Mouse (Mus musculus) ovary, postnatal 36 days (tissue): ENCODE measurements around the gene Card14.
A peak's percentile ranks its signal among the peaks of the same experiment; 100 is the strongest.
"Not testable (repeated sequence)": the region's sequence is repeated elsewhere in the genome, so short reads cannot be mapped to it uniquely, and the experiment has no call there.

Experiments used
- DNase-seq: peaks from one replicate; pipeline ENCODE4 v3.0.0; 2022; ENCODE audit warnings: low spot score, mixed read lengths

The Card14 gene

GRCm38 (mm10) chr11:119307658-119307867, at the start of gene Card14:
TSS of gene Card14 (plus strand) at chr11:119307768.
- DNase-seq, result no peak

GRCm38 (mm10) chr11:119258216-119258571, 49.4 kb upstream of the Card14 start:
- no peak for DNase-seq

- DNase-seq, result peak; percentile 66
Observed at GRCm38 (mm10) chr11:119258572-119259322, 48.8 kb upstream of the Card14 start.

- DNase-seq, result no peak
Observed at GRCm38 (mm10) chr11:119259977-119260376, 47.6 kb upstream of the Card14 start.

GRCm38 (mm10) chr11:119264413-119264812, 43.2 kb upstream of the Card14 start:
- DNase-seq, result no peak

- DNase-seq, result no peak
Observed at GRCm38 (mm10) chr11:119265811-119266210, 41.8 kb upstream of the Card14 start.

- peak; percentile 50 for DNase-seq
Observed at GRCm38 (mm10) chr11:119267241-119267674, 40.3 kb upstream of the Card14 start.

GRCm38 (mm10) chr11:119267768-119268556, 39.6 kb upstream of the Card14 start, which contains the start of gene Gaa:
TSS of gene Gaa (plus strand) at chr11:119267887.
- DNase-seq, result peak; percentile 93

- DNase-seq, result no peak
Observed at GRCm38 (mm10) chr11:119268557-119269195, 38.9 kb upstream of the Card14 start.

GRCm38 (mm10) chr11:119272492-119272891, 35.1 kb upstream of the Card14 start:
- not testable (repeated sequence) for DNase-seq

- no peak for DNase-seq
Observed at GRCm38 (mm10) chr11:119273186-119273930, 34.2 kb upstream of the Card14 start.

GRCm38 (mm10) chr11:119281030-119281429, 26.5 kb upstream of the Card14 start:
- DNase-seq, result no peak

GRCm38 (mm10) chr11:119285791-119286527, 21.6 kb upstream of the Card14 start:
- DNase-seq, result no peak

- no peak for DNase-seq
Observed at GRCm38 (mm10) chr11:119287207-119287992, 20.2 kb upstream of the Card14 start.

- DNase-seq, result not testable (repeated sequence)
Observed at GRCm38 (mm10) chr11:119292861-119293260, 14.7 kb upstream of the Card14 start.

- DNase-seq, result no peak
Observed at GRCm38 (mm10) chr11:119297996-119298395, 9.6 kb upstream of the Card14 start.

- no peak for DNase-seq
Observed at GRCm38 (mm10) chr11:119298917-119299316, 8.7 kb upstream of the Card14 start.

GRCm38 (mm10) chr11:119299391-119300245, 8.0 kb upstream of the Card14 start, which contains the start of gene Eif4a3:
TSS of gene Eif4a3 (minus strand) at chr11:119300089.
- peak; percentile 97 for DNase-seq

- DNase-seq, result no peak
Observed at GRCm38 (mm10) chr11:119300246-119300935, 7.2 kb upstream of the Card14 start.
